10 mouse cellular contexts compared by ENCODE assay signal in the genomic region with DNA sequence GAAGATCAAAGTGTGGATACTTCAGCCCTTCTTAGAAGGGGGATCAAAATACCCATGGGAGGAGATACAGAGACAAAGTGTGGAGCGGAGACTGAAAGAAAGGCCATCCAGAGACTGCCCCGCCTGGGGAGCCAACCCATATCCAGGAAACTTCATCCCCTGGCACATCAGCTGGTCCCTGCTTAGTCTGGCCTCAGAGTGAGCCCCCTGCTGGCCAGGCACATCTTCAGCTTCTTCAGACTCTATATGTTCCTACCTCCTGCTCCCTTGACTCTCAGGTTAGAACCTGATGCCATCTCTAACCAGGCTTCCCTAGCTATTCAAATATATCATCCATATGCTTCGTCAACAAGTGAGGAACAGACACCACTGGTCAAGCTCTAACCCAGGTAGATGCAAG. TPM values are rescaled to one million over a fixed set of nuclear protein-coding genes. Genes with fewer than 3 reads are reported as not detected.
DNase-seq lines count a peak whose midpoint lies in the region; ATAC-seq and TF ChIP-seq lines count a peak whose summit lies in the region.
"Had no signal": no experiment of that assay in that cellular context is flagged by ENCODE, and none has a peak within 500 bp of the region (broad histone marks: within the 10 kb centered on the region; RNA-seq: fewer than 3 reads in every experiment).

No protein-coding gene starts in this region.

- no peaks in the 10 kb centered on the region for H3K4me1 ChIP-seq in heart, adult 2 months (ENCODE audit: control insufficient read depth, insufficient read depth, low read length)
- no peaks in the 10 kb centered on the region for H3K4me1 ChIP-seq in lung, postnatal 0 days (ENCODE audit: insufficient read depth, low read depth, low read length)

- H3K36me3 ChIP-seq in heart, adult 2 months (ENCODE audit: control insufficient read depth, insufficient read depth, low read length), result no peaks in the 10 kb centered on the region
- H3K36me3 ChIP-seq in lung, postnatal 0 days (ENCODE audit: insufficient read depth, low read length), result no peaks in the 10 kb centered on the region

- H3K9ac ChIP-seq in heart, adult 2 months (ENCODE audit: low read depth, low read length), result no peak overlapping the region
- no peak overlapping the region for H3K9ac ChIP-seq in lung, postnatal 0 days (replicated peaks; ENCODE audit: low read depth)

- 53% methylated on average over 3 of the region's 3 CpGs for WGBS in heart, adult 2 months
- 59% methylated on average over 3 of the region's 3 CpGs for WGBS in lung, postnatal 0 days

- no peak overlapping the region for H3K27ac ChIP-seq in heart, adult 2 months
- H3K27ac ChIP-seq in gastrocnemius, adult 2 months, result no peak overlapping the region
- no peak overlapping the region for H3K27ac ChIP-seq in lung, postnatal 0 days (ENCODE audit: low read length)

- peak; percentile 17 to 43 for DNase-seq in heart, adult 2 months
- no peak for DNase-seq in heart, postnatal 25 days (ENCODE audit: low spot score)
- DNase-seq in 3T3-L1 (ENCODE audit: low read depth, low spot score), result peak; percentile 54
- DNase-seq in R1 (ENCODE audit: low read depth, low spot score), result peak; percentile 20
- peak; percentile 74 for DNase-seq in gastrocnemius, adult 2 months
- peak; percentile 42 for DNase-seq in lung, postnatal 0 days (ENCODE audit: low spot score)
- DNase-seq in thymus, postnatal 14 days, result peak; percentile 80
- DNase-seq in MN1 (ENCODE audit: low spot score), result no peak

- H3K4me2 ChIP-seq in lung, postnatal 0 days (replicated peaks; ENCODE audit: low read depth, low read length), result no peak overlapping the region

- intact Hi-C loops in heart, adult 2 months (cut with DNase I), result loop anchor here (1.0 kb wide), 1 partner anchor 55 kb away; no protein-coding TSS in a partner anchor
- intact Hi-C loops in heart, postnatal 25 days (cut with DNase I), result loop anchor here (2.0 kb wide), 1 partner anchor 54 kb away; no protein-coding TSS in a partner anchor
- intact Hi-C loops in gastrocnemius, adult 2 months (cut with DNase I), result loop anchor here (1.0 kb wide), 1 partner anchor 55 kb away; no protein-coding TSS in a partner anchor

- TF ChIP-seq POLR2A in heart, adult 2 months (IDR thresholded peaks at IDR 0.05; ENCODE audit: insufficient read depth, low read depth, low read length), result no peak

- ATAC-seq in lung, postnatal 0 days, result no peak

- no peaks in the 10 kb centered on the region for H3K27me3 ChIP-seq in heart, adult 2 months (ENCODE audit: control insufficient read depth, insufficient read depth, low read length)
- no peaks in the 10 kb centered on the region for H3K27me3 ChIP-seq in lung, postnatal 0 days (replicated peaks; ENCODE audit: insufficient read depth, low read length)

- H3K9me3 ChIP-seq in lung, postnatal 0 days (ENCODE audit: low read length), result no peaks in the 10 kb centered on the region

- no peaks in the 10 kb centered on the region for H3K79me2 ChIP-seq in heart, adult 2 months (replicated peaks; ENCODE audit: control insufficient read depth, insufficient read depth, low read length)

- H3K4me3 ChIP-seq in heart, adult 2 months, result no peak overlapping the region
- no peak overlapping the region for H3K4me3 ChIP-seq in gastrocnemius, adult 2 months
- no peak overlapping the region for H3K4me3 ChIP-seq in lung, postnatal 0 days (ENCODE audit: low read depth, low read length)

- no peak for TF ChIP-seq EP300 in heart, adult 2 months (IDR thresholded peaks at IDR 0.05; ENCODE audit: insufficient read depth, low read depth, low read length)
- no peak for TF ChIP-seq EP300 in lung, postnatal 0 days (IDR thresholded peaks at IDR 0.05)

- TF ChIP-seq CTCF in heart, adult 2 months (IDR thresholded peaks at IDR 0.05), result peak; percentile 68
- TF ChIP-seq CTCF in gastrocnemius, adult 2 months (IDR thresholded peaks at IDR 0.05), result peak; percentile 74
- TF ChIP-seq CTCF in lung, postnatal 0 days (IDR thresholded peaks at IDR 0.05), result peak; percentile 76

RNA-seq across cellular contexts. Expression of a gene that starts 33.9 kb away (rescaled TPM):
- total RNA-seq in heart, adult 2 months (2021), result not detected
- not detected in 2 replicates for polyA plus RNA-seq in heart, adult 2 months (2012; rRNA removed)
- not detected for total RNA-seq in heart, postnatal 25 days (2021)
- total RNA-seq in gastrocnemius, adult 2 months (2021), result under 1 TPM in 1 of 2 experiments, not detected in 1; 0.11 TPM
- not detected in 2 replicates for polyA plus RNA-seq in lung, postnatal 0 days (2015; fragmentation: Nextera tagmentation; extraction: Ambion mirVana)
- polyA plus RNA-seq: large intestine, adult 2 months; neural tube, embryonic 14.5 days had no signal

RNA-seq across cellular contexts. Expression of a gene that starts 48.1 kb away (rescaled TPM):
- 1 to 10 TPM; 1.0 to 1.6 TPM for total RNA-seq in heart, adult 2 months (2021)
- polyA plus RNA-seq in heart, adult 2 months (2012; rRNA removed), result 1.1 and 1.6 TPM in 2 replicates
- total RNA-seq in heart, postnatal 25 days (2021), result 1 to 10 TPM; 1.4 to 2.0 TPM
- total RNA-seq in gastrocnemius, adult 2 months (2021), result 1 to 10 TPM in 1 of 2 experiments, under 1 TPM in 1; 0.73 to 1.2 TPM
- polyA plus RNA-seq in lung, postnatal 0 days (2015; fragmentation: Nextera tagmentation; extraction: Ambion mirVana), result 0.87 and 0.93 TPM in 2 replicates

Comparison
In these comparisons a context has a peak if more than half of its experiments do, and no peak if none do; other contexts are left out.
1. DNase-seq: peak in heart, adult 2 months (2 of 2), 3T3-L1 (single experiment), R1 (single experiment), gastrocnemius, adult 2 months (single experiment), lung, postnatal 0 days (single experiment) and thymus, postnatal 14 days (single experiment); none in heart, postnatal 25 days (single experiment) and MN1 (single experiment).
2. Peak in every context shown above with its lines, with median percentiles within 50 percentile points of each other: CTCF ChIP-seq.